In the genomic region with DNA sequence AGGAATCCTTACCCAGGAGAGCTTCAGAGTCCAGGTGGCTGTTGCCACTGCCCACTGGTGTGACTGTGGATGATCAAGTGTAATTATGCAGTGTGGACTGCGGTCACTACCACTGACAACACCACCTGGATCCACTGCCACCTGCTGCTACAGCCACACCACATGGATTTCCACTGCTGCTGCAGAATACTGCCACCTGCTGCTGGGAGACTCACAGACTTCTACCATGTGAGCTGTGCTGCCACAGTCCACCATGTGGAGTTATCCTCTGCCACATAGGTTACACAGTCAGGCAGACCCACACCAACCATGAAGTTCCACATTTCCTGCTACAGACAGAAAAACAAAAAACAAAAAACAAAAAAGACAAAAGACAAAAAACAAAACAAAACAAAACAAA, we compare ENCODE assay signal across 14 mouse cellular contexts.
DNase-seq lines count a peak whose midpoint lies in the region; ATAC-seq and TF ChIP-seq lines count a peak whose summit lies in the region.
"Had no signal": no experiment of that assay in that cellular context is flagged by ENCODE, and none has a peak within 500 bp of the region (broad histone marks: within the 10 kb centered on the region; RNA-seq: fewer than 3 reads in every experiment).

No protein-coding gene starts in this region.

- no peaks in the 10 kb centered on the region for H3K27me3 ChIP-seq in midbrain, embryonic 11.5 days (ENCODE audit: control insufficient read depth, insufficient read depth, low read length)
- H3K27me3 ChIP-seq in midbrain, postnatal 0 days (ENCODE audit: insufficient read depth, low read length): no peaks in the 10 kb centered on the region
- H3K27me3 ChIP-seq in embryonic facial prominence, embryonic 11.5 days (ENCODE audit: control insufficient read depth, insufficient read depth, low read length): no peaks in the 10 kb centered on the region
- H3K27me3 ChIP-seq in liver, embryonic 12.5 days (replicated peaks): no peaks in the 10 kb centered on the region
- no peaks in the 10 kb centered on the region for H3K27me3 ChIP-seq in hindbrain, embryonic 10.5 days (ENCODE audit: insufficient read depth, poor library complexity, severe bottlenecking)
- H3K27me3 ChIP-seq: limb, embryonic 13.5 days had no signal

- no peak overlapping the region for H3K9ac ChIP-seq in midbrain, embryonic 11.5 days (ENCODE audit: low read length)
- H3K9ac ChIP-seq in midbrain, postnatal 0 days (replicated peaks; ENCODE audit: low read length, poor library complexity, severe bottlenecking): no peak overlapping the region
- no peak overlapping the region for H3K9ac ChIP-seq in embryonic facial prominence, embryonic 11.5 days (replicated peaks; ENCODE audit: low read length)
- H3K9ac ChIP-seq in liver, embryonic 12.5 days: no peak overlapping the region
- H3K9ac ChIP-seq: limb, embryonic 13.5 days had no signal

- H3K36me3 ChIP-seq in midbrain, embryonic 11.5 days (ENCODE audit: control insufficient read depth, insufficient read depth, low read length): no peaks in the 10 kb centered on the region
- H3K36me3 ChIP-seq in midbrain, postnatal 0 days (ENCODE audit: insufficient read depth, low read length): no peaks in the 10 kb centered on the region
- no peaks in the 10 kb centered on the region for H3K36me3 ChIP-seq in embryonic facial prominence, embryonic 11.5 days (replicated peaks; ENCODE audit: control insufficient read depth, insufficient read depth, low read depth, low read length)
- H3K36me3 ChIP-seq in liver, embryonic 12.5 days: no peaks in the 10 kb centered on the region
- no peaks in the 10 kb centered on the region for H3K36me3 ChIP-seq in hindbrain, embryonic 10.5 days
- H3K36me3 ChIP-seq: limb, embryonic 13.5 days had no signal

- peak; percentile 40; the same call in 1 of the 2 replicates for ATAC-seq in midbrain, embryonic 11.5 days (ENCODE audit: low FRiP score)
- no peak for ATAC-seq in midbrain, postnatal 0 days (ENCODE audit: low FRiP score)
- no peak for ATAC-seq in embryonic facial prominence, embryonic 11.5 days (replicated peaks; ENCODE audit: insufficient number of reproducible peaks, low FRiP score, low TSS enrichment, low read depth)
- 0 out of 2 replicates have a peak, but pooled peaks have one; percentile 17 for ATAC-seq in monocyte, adult 5-6 weeks (replicated peaks; ENCODE audit: insufficient number of reproducible peaks, low FRiP score, low TSS enrichment, poor library complexity, severe bottlenecking)
- ATAC-seq in liver, embryonic 12.5 days: no peak

- DNase-seq in heart, adult 11 months: peak; percentile 59
- no peak for DNase-seq in heart, adult 8-10 months (ENCODE audit: low spot score)
- no peak for DNase-seq in midbrain, embryonic 11.5 days (ENCODE audit: low spot score, missing footprints)
- DNase-seq in midbrain, postnatal 0 days (ENCODE audit: low spot score): no peak
- peak; percentile 1 for DNase-seq in embryonic facial prominence, embryonic 11.5 days (ENCODE audit: low spot score)
- no peak for DNase-seq in hindbrain, embryonic 10.5 days (ENCODE audit: low spot score)
- DNase-seq: adrenal gland, postnatal 36 days; cerebellum, adult 11 months; heart, postnatal 10 days; layer of hippocampus, postnatal 36 days; thymus, postnatal 25 days had no signal

- no peak for TF ChIP-seq CTCF in midbrain, postnatal 0 days (IDR thresholded peaks at IDR 0.05)

- H3K4me1 ChIP-seq in midbrain, embryonic 11.5 days (ENCODE audit: control insufficient read depth, insufficient read depth, low read length): no peaks in the 10 kb centered on the region
- no peaks in the 10 kb centered on the region for H3K4me1 ChIP-seq in midbrain, postnatal 0 days (ENCODE audit: insufficient read depth, low read length)
- H3K4me1 ChIP-seq in embryonic facial prominence, embryonic 11.5 days (ENCODE audit: control insufficient read depth, insufficient read depth, low read length): no peaks in the 10 kb centered on the region
- H3K4me1 ChIP-seq in liver, embryonic 12.5 days: no peaks in the 10 kb centered on the region
- no peaks in the 10 kb centered on the region for H3K4me1 ChIP-seq in hindbrain, embryonic 10.5 days (replicated peaks)
- H3K4me1 ChIP-seq: limb, embryonic 13.5 days had no signal

- H3K4me3 ChIP-seq in midbrain, embryonic 11.5 days (ENCODE audit: low read depth, low read length): no peak overlapping the region
- H3K4me3 ChIP-seq in midbrain, postnatal 0 days (ENCODE audit: low read depth, low read length): no peak overlapping the region
- no peak overlapping the region for H3K4me3 ChIP-seq in embryonic facial prominence, embryonic 11.5 days (ENCODE audit: low read depth, low read length)
- H3K4me3 ChIP-seq in liver, embryonic 12.5 days: no peak overlapping the region
- H3K4me3 ChIP-seq in hindbrain, embryonic 10.5 days: no peak overlapping the region
- H3K4me3 ChIP-seq: limb, embryonic 13.5 days had no signal

- H3K4me2 ChIP-seq in midbrain, embryonic 11.5 days: no peak overlapping the region
- no peak overlapping the region for H3K4me2 ChIP-seq in midbrain, postnatal 0 days (ENCODE audit: low read depth, low read length, poor library complexity, severe bottlenecking)
- no peak overlapping the region for H3K4me2 ChIP-seq in embryonic facial prominence, embryonic 11.5 days (ENCODE audit: low read depth, low read length)
- H3K4me2 ChIP-seq in liver, embryonic 12.5 days: no peak overlapping the region
- H3K4me2 ChIP-seq: limb, embryonic 13.5 days had no signal

- 89% methylated on average over 1 of the region's 1 CpGs for WGBS in midbrain, embryonic 11.5 days
- 100% methylated on average over 1 of the region's 1 CpGs for WGBS in midbrain, postnatal 0 days
- WGBS in embryonic facial prominence, embryonic 11.5 days: 80% methylated on average over 1 of the region's 1 CpGs
- 73% methylated on average over 1 of the region's 1 CpGs for WGBS in liver, embryonic 12.5 days (ENCODE audit: insufficient replicate concordance)
- 86% methylated on average over 1 of the region's 1 CpGs for WGBS in hindbrain, embryonic 10.5 days

- H3K27ac ChIP-seq in midbrain, embryonic 11.5 days (ENCODE audit: low read depth, low read length): no peak overlapping the region
- no peak overlapping the region for H3K27ac ChIP-seq in midbrain, postnatal 0 days (ENCODE audit: low read depth, low read length)
- H3K27ac ChIP-seq in embryonic facial prominence, embryonic 11.5 days (replicated peaks; ENCODE audit: low read depth, low read length): no peak overlapping the region
- H3K27ac ChIP-seq in liver, embryonic 12.5 days: no peak overlapping the region
- H3K27ac ChIP-seq in hindbrain, embryonic 10.5 days: no peak overlapping the region
- H3K27ac ChIP-seq: limb, embryonic 13.5 days had no signal

- no peaks in the 10 kb centered on the region for H3K9me3 ChIP-seq in midbrain, embryonic 11.5 days (ENCODE audit: control insufficient read depth, low read length)
- H3K9me3 ChIP-seq in midbrain, postnatal 0 days (ENCODE audit: low read length): no peaks in the 10 kb centered on the region
- no peaks in the 10 kb centered on the region for H3K9me3 ChIP-seq in embryonic facial prominence, embryonic 11.5 days (replicated peaks; ENCODE audit: control insufficient read depth, low read length)
- 0 out of 2 replicates have a peak, but pooled peaks cover 5% of the 10 kb centered on the region for H3K9me3 ChIP-seq in liver, embryonic 12.5 days (replicated peaks)
- H3K9me3 ChIP-seq in hindbrain, embryonic 10.5 days: no peaks in the 10 kb centered on the region
- H3K9me3 ChIP-seq: limb, embryonic 13.5 days had no signal

Comparison
In these comparisons a context has a peak if more than half of its experiments do, and no peak if none do; other contexts are left out.
1. DNase-seq: peak in heart, adult 11 months (single experiment) and embryonic facial prominence, embryonic 11.5 days (single experiment); none in heart, adult 8-10 months (single experiment), midbrain, embryonic 11.5 days (single experiment), midbrain, postnatal 0 days (single experiment) and hindbrain, embryonic 10.5 days (single experiment).
2. ATAC-seq: peak in midbrain, embryonic 11.5 days (single experiment) and monocyte, adult 5-6 weeks (single experiment); none in midbrain, postnatal 0 days (single experiment), embryonic facial prominence, embryonic 11.5 days (single experiment) and liver, embryonic 12.5 days (single experiment).